Mouse (Mus musculus) kidney, embryonic 15.5 days (tissue): ENCODE measurements around the gene Tedc1. TPM values are rescaled to one million over a fixed set of nuclear protein-coding genes. Genes with fewer than 3 reads are reported as not detected.

Experiments
- ATAC-seq: fragments of 200-750 bp; cut with Nextera tagmentation; replicated peaks from 2 replicates; pipeline ENCODE4 v1.8.0; 2017; ENCODE audit warnings: moderate TSS enrichment; ENCODE audit not compliant: low FRiP score
- H3K27ac ChIP-seq: fragments of 300-500 bp; sonication (generic); 2 replicates; pipeline ENCODE4 v1.5.1; 2015; ENCODE audit warnings: mild to moderate bottlenecking, inconsistent platforms
- H3K27me3 ChIP-seq: fragments of 300-500 bp; sonication (generic); 2 replicates; pipeline ENCODE4 v1.6.1; 2015; ENCODE audit warnings: inconsistent platforms
- H3K36me3 ChIP-seq: fragments of 300-500 bp; sonication (generic); 2 replicates; pipeline ENCODE4 v1.6.1; 2015; ENCODE audit warnings: inconsistent platforms
- H3K4me1 ChIP-seq: fragments of 300-500 bp; sonication (generic); 2 replicates; pipeline ENCODE4 v1.6.1; 2015; ENCODE audit warnings: inconsistent platforms
- H3K4me2 ChIP-seq: fragments of 300-500 bp; sonication (generic); 2 replicates; pipeline ENCODE4 v1.6.1; 2015; ENCODE audit warnings: moderate library complexity, mild to moderate bottlenecking, inconsistent platforms
- H3K4me3 ChIP-seq: fragments of 300-500 bp; sonication (generic); replicated peaks from 2 replicates; pipeline ENCODE4 v1.5.1; 2015; ENCODE audit warnings: mild to moderate bottlenecking, inconsistent platforms
- H3K9ac ChIP-seq: fragments of 300-500 bp; sonication (generic); 2 replicates; pipeline ENCODE4 v1.6.1; 2015; ENCODE audit warnings: mild to moderate bottlenecking, inconsistent platforms
- H3K9me3 ChIP-seq: fragments of 300-500 bp; sonication (generic); replicated peaks from 2 replicates; pipeline ENCODE4 v1.6.1; 2016; ENCODE audit warnings: inconsistent platforms
- WGBS: fragments of 180-500 bp; shearing (Covaris S2); methylation state at CpG from one replicate; pipeline ENCODE4 v1.1.7; 2015; ENCODE audit warnings: mixed read lengths; 5-methylcytosine and 5-hydroxymethylcytosine counted together
- polyA plus RNA-seq: library from polyadenylated mRNA; unstranded; fragments of >200 nt; fragmentation: Nextera tagmentation; extraction: Ambion mirVana; gene quantifications from 2 replicates; pipeline ENCODE4 v1.2.1, GENCODE M21; 2015

The Tedc1 gene
- 40.2 and 42.0 TPM in 2 replicates for polyA plus RNA-seq

- peaks cover 8% of the 10 kb centered on the region for H3K36me3 ChIP-seq
- no peaks in the 10 kb centered on the region for H3K9me3 ChIP-seq
- H3K9ac ChIP-seq, result peak within 1 kb of the TSS; percentile 56
- ATAC-seq, result peak; percentile 95
- H3K4me3 ChIP-seq, result peak within 1 kb of the TSS; percentile 59
- H3K4me2 ChIP-seq, result peak within 1 kb of the TSS; percentile 78
- H3K27ac ChIP-seq, result peak within 1 kb of the TSS; percentile 94
- 0 out of 2 replicates have a peak, but pooled peaks cover 4% of the 10 kb centered on the region for H3K27me3 ChIP-seq
- peaks cover 49% of the 10 kb centered on the region for H3K4me1 ChIP-seq
- under 1% methylated on average over 46 of the region's 46 CpGs for WGBS
Measured at GRCm38 (mm10) chr12:113155887-113156539, at the start of gene Tedc1. Tedc1 (plus strand) TSS chr12:113156421.

- no peak for ATAC-seq
- WGBS, result 83% methylated on average over 4 of the region's 4 CpGs
Measured at GRCm38 (mm10) chr12:113107431-113108124, 48.6 kb upstream of the Tedc1 start.

GRCm38 (mm10) chr12:113108528-113109283, 47.5 kb upstream of the Tedc1 start:
- no peak overlapping the region for H3K4me2 ChIP-seq
- no peak overlapping the region for H3K27ac ChIP-seq
- no peak overlapping the region for H3K4me3 ChIP-seq
- peaks cover 39% of the 10 kb centered on the region for H3K36me3 ChIP-seq
- no peaks in the 10 kb centered on the region for H3K27me3 ChIP-seq
- no peak for ATAC-seq
- H3K9ac ChIP-seq, result no peak overlapping the region
- peaks cover 10% of the 10 kb centered on the region; the same call in 1 of the 2 replicates for H3K4me1 ChIP-seq
- WGBS, result 81% methylated on average over 17 of the region's 17 CpGs
- H3K9me3 ChIP-seq, result no peaks in the 10 kb centered on the region

More at GRCm38 (mm10) chr12:113107431-113108124, 48.6 kb upstream of the Tedc1 start:
- no peak overlapping the region for H3K9ac ChIP-seq
- H3K9me3 ChIP-seq, result no peaks in the 10 kb centered on the region
- H3K4me1 ChIP-seq, result peaks cover 18% of the 10 kb centered on the region; the same call in 1 of the 2 replicates
- no peak overlapping the region for H3K4me3 ChIP-seq
- no peaks in the 10 kb centered on the region for H3K27me3 ChIP-seq
- H3K4me2 ChIP-seq, result no peak overlapping the region
- peaks cover 33% of the 10 kb centered on the region for H3K36me3 ChIP-seq
- no peak overlapping the region for H3K27ac ChIP-seq

GRCm38 (mm10) chr12:113109801-113110200, 46.4 kb upstream of the Tedc1 start:
- peaks cover 10% of the 10 kb centered on the region; the same call in 1 of the 2 replicates for H3K4me1 ChIP-seq
- no peaks in the 10 kb centered on the region for H3K27me3 ChIP-seq
- no peak overlapping the region for H3K4me2 ChIP-seq
- H3K4me3 ChIP-seq, result no peak overlapping the region
- no peak overlapping the region for H3K27ac ChIP-seq
- no peaks in the 10 kb centered on the region for H3K9me3 ChIP-seq
- no peak for ATAC-seq
- 82% methylated on average over 10 of the region's 10 CpGs for WGBS
- no peak overlapping the region for H3K9ac ChIP-seq
- H3K36me3 ChIP-seq, result peaks cover 44% of the 10 kb centered on the region

- no peak overlapping the region for H3K4me2 ChIP-seq
- no peak overlapping the region for H3K9ac ChIP-seq
- peaks cover 70% of the 10 kb centered on the region for H3K36me3 ChIP-seq
- no peak for ATAC-seq
- H3K27ac ChIP-seq, result no peak overlapping the region
- H3K4me3 ChIP-seq, result no peak overlapping the region
- no peaks in the 10 kb centered on the region for H3K27me3 ChIP-seq
- H3K9me3 ChIP-seq, result no peaks in the 10 kb centered on the region
- H3K4me1 ChIP-seq, result no peaks in the 10 kb centered on the region
- WGBS, result 88% methylated on average over 4 of the region's 4 CpGs
Measured at GRCm38 (mm10) chr12:113114141-113114540, 42.1 kb upstream of the Tedc1 start.

GRCm38 (mm10) chr12:113114856-113115538, 41.2 kb upstream of the Tedc1 start:
- Histone ChIP-seq H3K4me3 (no peak overlapping the region), H3K36me3 (peaks cover 75% of the 10 kb centered on the region), H3K4me1 (no peaks in the 10 kb centered on the region), H3K4me2 (no peak overlapping the region), H3K27me3 (no peaks in the 10 kb centered on the region), H3K9me3 (no peaks in the 10 kb centered on the region), H3K9ac (no peak overlapping the region), H3K27ac (no peak overlapping the region)
- no peak for ATAC-seq
- WGBS, result 84% methylated on average over 16 of the region's 16 CpGs

GRCm38 (mm10) chr12:113119516-113120410, 36.5 kb upstream of the Tedc1 start:
- Histone ChIP-seq H3K9me3 (no peaks in the 10 kb centered on the region), H3K4me1 (no peaks in the 10 kb centered on the region), H3K9ac (no peak overlapping the region), H3K4me2 (no peak overlapping the region), H3K27ac (no peak overlapping the region), H3K4me3 (no peak overlapping the region), H3K36me3 (peaks cover 94% of the 10 kb centered on the region), H3K27me3 (no peaks in the 10 kb centered on the region)
- 86% methylated on average over 20 of the region's 20 CpGs for WGBS
- ATAC-seq, result peak; percentile 40

GRCm38 (mm10) chr12:113124726-113125125, 31.5 kb upstream of the Tedc1 start:
- H3K27ac ChIP-seq, result no peak overlapping the region
- no peak for ATAC-seq
- 83% methylated on average over 6 of the region's 6 CpGs for WGBS
- H3K4me2 ChIP-seq, result no peak overlapping the region
- H3K27me3 ChIP-seq, result no peaks in the 10 kb centered on the region
- H3K36me3 ChIP-seq, result peaks cover 100% of the 10 kb centered on the region
- no peak overlapping the region for H3K4me3 ChIP-seq
- no peak overlapping the region for H3K9ac ChIP-seq
- no peaks in the 10 kb centered on the region for H3K4me1 ChIP-seq
- H3K9me3 ChIP-seq, result no peaks in the 10 kb centered on the region

- H3K27ac ChIP-seq, result no peak overlapping the region
- no peak overlapping the region for H3K9ac ChIP-seq
- ATAC-seq, result no peak
- H3K36me3 ChIP-seq, result peaks cover 100% of the 10 kb centered on the region
- no peaks in the 10 kb centered on the region for H3K9me3 ChIP-seq
- WGBS, result 99% methylated on average over 8 of the region's 8 CpGs
- H3K27me3 ChIP-seq, result no peaks in the 10 kb centered on the region
- no peak overlapping the region for H3K4me2 ChIP-seq
- H3K4me1 ChIP-seq, result no peaks in the 10 kb centered on the region
- H3K4me3 ChIP-seq, result no peak overlapping the region
Measured at GRCm38 (mm10) chr12:113130732-113131131, 25.5 kb upstream of the Tedc1 start.

GRCm38 (mm10) chr12:113131601-113132000, 24.6 kb upstream of the Tedc1 start:
- Histone ChIP-seq H3K4me2 (no peak overlapping the region), H3K4me3 (no peak overlapping the region), H3K27ac (no peak overlapping the region), H3K9ac (no peak overlapping the region), H3K4me1 (no peaks in the 10 kb centered on the region), H3K27me3 (no peaks in the 10 kb centered on the region), H3K9me3 (no peaks in the 10 kb centered on the region), H3K36me3 (peaks cover 100% of the 10 kb centered on the region)
- WGBS, result 95% methylated on average over 14 of the region's 14 CpGs
- ATAC-seq, result no peak

GRCm38 (mm10) chr12:113132567-113132966, 23.7 kb upstream of the Tedc1 start:
- Histone ChIP-seq H3K9me3 (no peaks in the 10 kb centered on the region), H3K4me3 (no peak overlapping the region), H3K4me1 (no peaks in the 10 kb centered on the region), H3K9ac (no peak overlapping the region), H3K27ac (no peak overlapping the region), H3K36me3 (peaks cover 100% of the 10 kb centered on the region), H3K4me2 (no peak overlapping the region), H3K27me3 (no peaks in the 10 kb centered on the region)
- WGBS, result 52% methylated on average over 2 of the region's 2 CpGs
- no peak for ATAC-seq
